Mouse (Mus musculus): ENCODE data around the gene Pgbd5. TPM values are rescaled to one million over a fixed set of nuclear protein-coding genes. Genes with fewer than 3 reads are reported as not detected.

The Pgbd5 gene
- total RNA-seq, 2 experiments from 2014 or later = 208 to 221 TPM

DNA sequence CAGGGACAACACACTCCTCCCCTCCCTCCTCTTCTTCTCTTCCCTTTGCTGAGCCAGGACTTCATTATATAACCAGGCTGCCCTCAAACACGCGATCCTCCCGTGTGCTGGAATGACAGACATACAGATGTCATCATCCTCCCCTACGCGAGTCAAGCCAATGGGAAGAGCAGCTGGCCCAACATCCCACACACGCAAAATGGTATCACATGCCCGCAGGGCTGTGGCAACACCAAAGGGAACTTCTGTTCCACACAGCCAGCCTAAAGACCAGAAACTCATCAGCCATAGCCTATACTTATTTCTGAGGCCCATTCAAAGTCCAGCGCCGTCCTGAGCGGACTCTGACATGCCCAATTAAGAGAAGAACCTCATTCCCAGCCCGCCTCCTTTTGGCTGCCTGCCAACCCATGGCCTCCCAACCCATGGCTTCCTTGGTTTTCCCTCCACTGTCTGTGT is 40.0 kb downstream of the Pgbd5 start:
- Histone ChIP-seq H3K27ac (peak overlapping the region; percentile 78), H3K4me3 (no peak overlapping the region)
- DNase-seq (ENCODE audit: extremely low spot score in 1 of 2, low spot score in 2 of 2) = peak; percentile 54 to 55
- intact Hi-C loops (cut with DNase I) = loop anchor here (5.0 kb wide), 2 partner anchors 33 to 173 kb away; no protein-coding TSS in a partner anchor
- no peak for TF ChIP-seq CTCF (IDR thresholded peaks at IDR 0.05)

DNA sequence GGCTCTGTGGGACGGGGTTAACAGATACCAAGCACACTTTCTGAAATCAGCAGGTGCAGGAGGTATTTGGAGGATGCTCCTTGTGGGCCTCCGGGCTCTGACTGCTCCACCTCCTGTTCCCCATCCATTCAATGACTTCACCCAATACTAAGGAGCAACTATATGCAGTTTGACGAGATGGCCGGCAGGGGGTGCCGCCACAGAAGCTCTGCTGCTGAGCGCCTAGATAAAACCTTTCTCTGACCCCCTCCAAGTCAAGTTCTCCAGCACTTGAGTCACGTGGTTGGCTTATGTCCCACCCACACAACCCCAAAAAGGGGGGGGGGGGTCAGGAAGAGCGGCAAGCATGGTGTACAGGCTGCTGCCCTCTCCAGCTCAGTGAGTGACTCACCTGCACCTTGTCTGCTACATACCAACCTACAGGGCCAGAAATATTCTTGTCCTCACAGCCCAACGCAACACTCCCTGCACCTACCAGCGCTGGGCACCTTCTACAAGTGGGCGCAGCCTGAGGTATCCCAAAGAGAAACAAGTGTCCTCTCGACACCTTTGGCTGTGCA is 40.5 kb downstream of the Pgbd5 start:
- intact Hi-C loops (cut with DNase I) = loop anchor here (5.0 kb wide), 2 partner anchors 33 to 173 kb away; no protein-coding TSS in a partner anchor
- TF ChIP-seq CTCF (IDR thresholded peaks at IDR 0.05) = peak; percentile 62
- no peak for DNase-seq (ENCODE audit: extremely low spot score in 1 of 2, low spot score in 2 of 2)
- Histone ChIP-seq H3K27ac (peak overlapping the region; percentile 78), H3K4me3 (no peak overlapping the region)

DNA sequence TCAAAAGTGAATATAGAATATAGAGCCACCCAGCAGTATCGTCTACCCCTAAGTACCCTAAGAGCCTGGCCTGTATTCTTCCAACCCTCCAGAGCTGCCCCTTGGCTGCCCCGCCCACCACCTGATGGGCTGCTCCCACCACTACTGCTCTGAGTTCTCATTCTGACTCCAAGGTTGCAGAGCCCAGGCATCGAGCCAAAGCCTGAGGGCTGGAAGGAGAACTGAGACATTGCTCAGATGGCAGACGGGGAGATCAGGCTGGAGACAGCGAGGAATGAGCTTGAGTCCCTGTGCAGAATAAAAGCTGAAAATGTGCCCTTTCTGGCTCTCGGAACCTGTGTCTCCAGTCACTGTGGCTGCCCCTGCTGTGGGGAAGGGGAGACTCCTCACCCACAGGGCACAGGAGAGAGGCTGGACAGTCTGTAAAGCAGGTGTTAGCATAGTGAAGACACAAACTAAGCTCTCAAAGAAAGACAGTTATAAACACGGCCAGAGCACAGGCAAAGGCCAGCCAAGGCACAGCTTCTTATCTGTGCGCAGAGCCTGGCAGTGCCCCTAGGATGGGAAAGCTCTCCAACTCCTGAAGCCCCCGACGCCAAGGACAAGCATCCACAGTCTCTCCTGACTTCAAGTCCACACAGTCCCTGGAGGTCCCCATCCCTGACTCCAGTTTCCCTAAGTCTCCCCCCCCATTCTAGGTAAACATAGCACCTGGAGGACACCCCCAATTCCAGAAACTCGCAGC is 42.0 kb downstream of the Pgbd5 start:
- Histone ChIP-seq H3K27ac (peak overlapping the region; percentile 78), H3K4me3 (no peak overlapping the region)
- TF ChIP-seq CTCF (IDR thresholded peaks at IDR 0.05) = no peak
- DNase-seq (ENCODE audit: extremely low spot score in 1 of 2, low spot score in 2 of 2) = peak in 1 of 2 experiments; percentile 58
- intact Hi-C loops (cut with DNase I) = loop anchor here (5.0 kb wide), 2 partner anchors 35 to 175 kb away; no protein-coding TSS in a partner anchor

DNA sequence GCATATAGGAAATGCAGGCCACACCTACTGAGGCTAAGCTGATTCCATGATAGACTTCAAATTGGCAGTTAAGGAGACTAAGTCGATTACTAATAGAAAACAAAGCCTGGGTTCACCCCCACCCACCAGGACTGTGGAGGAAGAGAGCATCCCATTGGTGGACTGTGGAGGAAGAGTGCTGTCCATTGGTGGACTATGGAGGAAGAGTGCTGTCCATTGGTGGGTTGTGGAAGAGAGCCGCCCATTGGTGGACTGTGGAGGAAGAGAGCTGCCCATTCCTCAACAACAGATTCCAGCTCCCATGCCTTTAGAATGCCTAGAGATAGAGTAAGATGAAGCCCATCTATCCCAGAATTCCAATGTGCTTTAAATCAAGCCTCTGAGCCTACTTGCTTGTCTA is 42.9 kb downstream of the Pgbd5 start:
- DNase-seq (ENCODE audit: extremely low spot score in 1 of 2, low spot score in 2 of 2) = no peak
- intact Hi-C loops (cut with DNase I) = loop anchor here (5.0 kb wide), 2 partner anchors 36 to 176 kb away; no protein-coding TSS in a partner anchor
- peak overlapping the region; percentile 78; the same call in 1 of the 2 replicates for H3K27ac ChIP-seq
- no peak for TF ChIP-seq CTCF (IDR thresholded peaks at IDR 0.05)
- no peak overlapping the region for H3K4me3 ChIP-seq

DNA sequence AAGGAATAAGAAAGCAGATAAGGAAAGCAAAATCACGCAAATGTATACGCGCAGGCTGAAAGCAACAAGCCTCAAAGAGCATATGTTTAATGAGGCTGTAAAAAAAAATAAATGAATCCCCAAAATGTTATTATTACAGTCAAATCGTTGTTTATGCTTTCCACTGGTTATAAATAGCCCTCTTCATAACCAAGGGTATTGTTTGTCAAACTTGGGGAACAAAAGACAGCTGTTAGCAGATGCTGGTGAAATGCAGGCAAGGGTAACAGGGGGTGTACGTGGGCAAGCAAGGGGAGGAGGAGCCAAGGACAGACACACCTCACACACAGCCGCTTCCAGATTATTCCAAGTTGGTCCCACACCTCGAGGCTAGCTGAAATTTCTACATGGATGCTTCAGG is 44.1 kb downstream of the Pgbd5 start:
- intact Hi-C loops (cut with DNase I) = loop anchor here (5.0 kb wide), 2 partner anchors 37 to 177 kb away; no protein-coding TSS in a partner anchor
- TF ChIP-seq CTCF (IDR thresholded peaks at IDR 0.05) = no peak
- Histone ChIP-seq H3K4me3 (no peak overlapping the region), H3K27ac (peak overlapping the region; percentile 78)
- no peak for DNase-seq (ENCODE audit: extremely low spot score in 1 of 2, low spot score in 2 of 2)

DNA sequence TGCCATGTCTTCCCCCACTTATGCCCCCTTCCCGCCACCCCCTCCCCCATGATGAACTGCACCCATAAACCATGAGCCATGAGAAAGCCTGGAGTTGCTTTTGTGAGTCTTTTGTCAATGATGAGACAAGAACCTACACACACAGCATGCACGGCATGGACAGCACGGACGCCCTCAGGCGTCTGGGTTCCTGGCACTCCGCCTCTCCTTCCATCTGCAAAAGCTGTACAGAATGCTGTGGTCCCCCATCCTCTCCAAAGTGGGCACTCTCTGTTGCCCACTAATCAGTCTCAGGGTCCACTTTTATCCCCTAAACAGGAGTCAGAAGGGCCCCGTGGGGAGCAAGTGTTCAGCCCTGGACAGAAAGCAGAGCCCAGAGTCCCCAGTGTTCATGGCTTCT is 44.5 kb downstream of the Pgbd5 start:
- no peak for TF ChIP-seq CTCF (IDR thresholded peaks at IDR 0.05)
- Histone ChIP-seq H3K27ac (peak overlapping the region; percentile 78), H3K4me3 (no peak overlapping the region)
- no peak for DNase-seq (ENCODE audit: extremely low spot score in 1 of 2, low spot score in 2 of 2)
- intact Hi-C loops (cut with DNase I) = loop anchor here (5.0 kb wide), 2 partner anchors 37 to 177 kb away; no protein-coding TSS in a partner anchor

DNA sequence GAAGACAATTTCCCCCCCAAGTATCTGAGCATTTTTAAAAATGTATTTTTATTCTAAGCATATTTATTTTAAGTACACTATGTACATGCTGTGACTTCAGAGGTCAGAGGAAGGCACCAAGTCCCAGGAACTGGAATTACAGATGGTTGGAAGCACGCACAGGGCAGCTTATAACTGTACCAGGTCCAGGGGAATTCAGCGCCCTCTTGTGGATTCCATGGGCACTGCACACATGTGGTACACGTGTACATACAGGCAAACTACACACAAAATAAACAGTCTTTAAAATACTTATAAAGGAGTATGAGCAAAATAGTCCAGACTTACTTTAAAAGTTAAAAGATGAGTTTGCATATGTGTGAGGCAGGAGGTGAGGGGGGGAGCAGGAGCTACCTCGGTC is 45.5 kb downstream of the Pgbd5 start:
- peak overlapping the region; percentile 93; the same call in 1 of the 2 replicates for H3K27ac ChIP-seq
- intact Hi-C loops (cut with DNase I) = no loop called here
- DNase-seq (ENCODE audit: extremely low spot score in 1 of 2, low spot score in 2 of 2) = no peak

DNA sequence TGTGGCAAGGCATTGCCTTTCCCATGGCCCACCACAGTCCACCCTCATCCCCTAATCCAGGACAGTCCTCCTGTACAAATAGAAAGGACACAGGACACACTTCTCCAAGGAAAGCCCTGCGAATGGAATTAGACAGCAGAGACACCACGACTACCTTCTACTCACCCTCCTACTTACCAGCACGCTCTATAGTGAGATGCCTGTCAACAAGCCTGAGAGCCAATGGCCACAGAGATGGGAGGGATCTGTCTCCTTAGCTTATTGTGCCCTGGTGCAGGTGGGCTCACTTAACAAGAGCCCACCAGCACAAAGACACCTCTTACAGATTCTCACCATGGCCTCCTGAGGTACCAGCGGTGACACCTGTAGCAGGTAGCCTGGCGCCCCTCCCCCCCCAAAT is 46.4 kb downstream of the Pgbd5 start:
- Histone ChIP-seq H3K4me3 (no peak overlapping the region), H3K27ac (peak overlapping the region; percentile 93)
- DNase-seq (ENCODE audit: extremely low spot score in 1 of 2, low spot score in 2 of 2) = no peak
- TF ChIP-seq CTCF (IDR thresholded peaks at IDR 0.05) = no peak
- intact Hi-C loops (cut with DNase I) = no loop called here

More for the DNA sequence above, 45.5 kb downstream of the Pgbd5 start:
- no peak overlapping the region for H3K4me3 ChIP-seq
- peak; percentile 54 for TF ChIP-seq CTCF (IDR thresholded peaks at IDR 0.05)

DNA sequence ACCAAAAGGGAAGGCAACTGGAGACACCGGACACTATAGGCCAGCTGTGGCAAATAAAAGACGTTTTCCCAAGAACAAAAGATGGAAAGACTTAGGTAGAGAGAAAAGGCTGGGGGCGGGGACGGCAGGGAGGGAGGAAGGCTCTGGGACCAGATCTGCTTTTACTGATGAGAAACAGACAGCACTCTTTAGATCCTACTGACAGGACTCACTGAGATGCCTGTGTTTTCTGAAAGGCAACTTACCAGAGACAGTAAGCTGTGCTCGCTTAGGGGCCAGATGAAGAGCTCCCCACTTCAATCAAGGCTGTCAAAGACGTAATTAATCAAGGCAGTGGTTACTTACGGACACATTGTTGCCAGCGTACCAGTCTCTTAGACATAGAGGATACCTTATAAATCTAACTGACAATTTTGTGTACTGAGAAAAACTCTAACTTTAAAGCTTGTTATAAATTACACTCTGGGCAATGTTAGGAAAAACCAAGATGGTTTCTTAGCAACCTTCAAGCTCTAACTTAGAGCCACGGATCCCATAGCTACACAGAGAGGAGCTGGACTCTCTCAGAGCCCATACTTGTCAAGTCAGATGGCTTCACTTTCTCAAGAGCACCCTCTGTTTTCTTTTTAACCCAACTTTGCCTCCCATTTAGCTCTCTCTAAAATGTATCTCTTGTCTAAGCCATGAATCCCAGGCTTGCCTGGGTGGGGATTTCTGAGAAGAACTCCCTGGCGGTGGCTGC is 47.0 kb downstream of the Pgbd5 start:
- no peak for TF ChIP-seq CTCF (IDR thresholded peaks at IDR 0.05)
- H3K27ac ChIP-seq = peak overlapping the region; percentile 93
- DNase-seq (ENCODE audit: extremely low spot score in 1 of 2, low spot score in 2 of 2) = no peak
- intact Hi-C loops (cut with DNase I) = no loop called here
- H3K4me3 ChIP-seq = no peak overlapping the region

DNA sequence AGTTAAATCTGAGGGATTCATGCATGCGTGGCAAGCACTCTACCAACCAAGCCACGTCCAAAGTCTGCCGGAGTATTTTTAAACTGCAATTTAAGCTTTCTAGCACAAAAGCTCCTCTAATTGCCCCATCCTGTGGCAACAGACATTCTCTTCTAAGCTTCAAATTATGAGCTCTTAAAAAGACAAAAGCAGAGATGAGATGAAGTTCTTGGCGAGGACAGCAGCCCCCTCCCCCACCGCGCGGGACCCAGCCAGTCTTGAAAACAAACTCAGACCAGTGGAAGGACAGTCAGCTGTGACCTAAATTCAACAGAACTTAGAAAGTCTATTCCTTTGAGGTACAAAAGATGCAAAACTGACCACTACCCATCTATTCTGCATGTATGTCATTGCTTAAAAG is 48.3 kb downstream of the Pgbd5 start:
- no peak for DNase-seq (ENCODE audit: extremely low spot score in 1 of 2, low spot score in 2 of 2)
- intact Hi-C loops (cut with DNase I) = no loop called here
- H3K27ac ChIP-seq = peak overlapping the region; percentile 93
- H3K4me3 ChIP-seq = no peak overlapping the region
- TF ChIP-seq CTCF (IDR thresholded peaks at IDR 0.05) = no peak

DNA sequence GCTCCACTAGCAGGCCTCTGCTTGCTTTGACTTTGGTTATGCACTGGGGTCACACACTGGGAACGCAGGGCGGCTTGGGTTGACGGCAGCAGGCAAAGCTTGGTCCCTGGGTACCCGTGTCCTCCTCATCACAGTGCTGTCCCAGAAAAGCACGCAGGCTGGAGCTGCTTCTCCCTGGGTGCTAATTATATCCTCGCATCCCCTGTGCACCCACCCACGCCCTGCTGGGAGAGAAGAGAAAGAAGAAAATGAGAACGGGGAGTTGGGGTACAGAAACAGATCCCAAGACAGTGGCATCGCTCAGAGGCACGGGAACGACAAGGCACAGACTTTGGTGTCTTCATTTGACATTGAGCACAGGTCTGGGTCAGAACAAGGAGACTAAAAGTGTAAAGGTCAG is 50.0 kb downstream of the Pgbd5 start:
- no peak for TF ChIP-seq CTCF (IDR thresholded peaks at IDR 0.05)
- peak overlapping the region; percentile 93 for H3K27ac ChIP-seq
- intact Hi-C loops (cut with DNase I) = no loop called here
- DNase-seq (ENCODE audit: extremely low spot score in 1 of 2, low spot score in 2 of 2) = peak; percentile 79
- H3K4me3 ChIP-seq = no peak overlapping the region
